Mouse (Mus musculus): ENCODE data around the gene Klk1b11. TPM values are rescaled to one million over a fixed set of nuclear protein-coding genes. Genes with fewer than 3 reads are reported as not detected.
"Not testable (repeated sequence)": the region's sequence is repeated elsewhere in the genome, so short reads cannot be mapped to it uniquely, and the experiment has no call there.

Klk1b11 gene
- polyA plus RNA-seq, 1 experiment from 2014 or later = not detected

DNA sequence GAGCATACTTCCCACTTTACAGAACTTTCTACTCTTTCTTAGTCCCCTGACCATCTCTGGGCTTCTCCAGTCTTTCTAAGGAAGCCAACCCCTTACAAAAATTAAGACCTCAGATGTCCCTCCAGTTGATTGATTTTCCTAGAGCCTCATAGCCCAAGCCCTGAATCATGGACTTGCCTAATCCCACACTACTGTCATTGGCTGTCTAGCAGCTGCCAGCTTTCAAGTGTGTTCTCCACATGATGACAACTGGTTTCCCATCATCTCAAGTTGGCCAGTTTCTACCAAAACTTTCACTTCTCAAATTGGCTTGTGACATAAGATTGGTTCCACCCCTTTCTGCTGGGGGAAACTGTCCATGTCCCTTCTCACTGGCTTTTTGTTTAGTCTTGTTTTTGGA lies 9.2 kb downstream of the Klk1b11 start:
- no peak for ATAC-seq
- H3K27me3 ChIP-seq (ENCODE audit: control insufficient read depth, insufficient read depth, low read depth, low read length) = no peaks in the 10 kb centered on the region

DNA sequence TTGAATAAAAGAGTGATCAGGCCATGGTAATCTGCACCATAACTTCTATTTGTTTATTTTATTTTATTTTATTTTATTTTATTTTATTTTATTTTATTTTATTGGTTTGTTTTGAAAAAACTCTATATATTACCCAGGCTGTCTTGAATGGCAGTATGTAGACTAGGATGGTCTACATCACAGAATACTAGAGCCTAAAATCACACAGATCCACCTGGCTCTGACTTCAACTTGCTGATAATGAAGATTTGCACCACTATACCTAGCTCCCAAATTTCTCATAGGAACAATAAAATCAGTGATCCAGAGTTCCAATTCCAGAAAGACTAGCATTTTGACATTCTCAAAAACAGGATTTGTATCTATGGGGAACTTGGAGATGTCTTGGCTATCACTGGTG lies 16.2 kb downstream of the Klk1b11 start, which contains the start of gene Klk1b26:
Gene Klk1b26, plus strand, starts transcription at position 301 of the 400 bp plus-strand sequence.
- H3K9ac ChIP-seq (ENCODE audit: low read depth, low read length); ATAC-seq; H3K4me3 ChIP-seq (ENCODE audit: low read depth, low read length); H3K4me2 ChIP-seq (ENCODE audit: low read length); H3K4me1 ChIP-seq (ENCODE audit: control insufficient read depth, insufficient read depth, low read length); H3K36me3 ChIP-seq (ENCODE audit: control insufficient read depth, insufficient read depth, low read length); H3K9me3 ChIP-seq (replicated peaks; ENCODE audit: control insufficient read depth, low read length, poor library complexity, severe bottlenecking); H3K27ac ChIP-seq (ENCODE audit: low read length); H3K27me3 ChIP-seq (ENCODE audit: control insufficient read depth, insufficient read depth, low read depth, low read length): not testable (repeated sequence)

More for the DNA sequence above, 9.2 kb downstream of the Klk1b11 start:
- Histone ChIP-seq H3K27ac (ENCODE audit: low read length) (no peak overlapping the region), H3K9me3 (replicated peaks; ENCODE audit: control insufficient read depth, low read length, poor library complexity, severe bottlenecking) (no peaks in the 10 kb centered on the region), H3K4me1 (ENCODE audit: control insufficient read depth, insufficient read depth, low read length) (no peaks in the 10 kb centered on the region), H3K4me3 (ENCODE audit: low read depth, low read length) (no peak overlapping the region), H3K4me2 (ENCODE audit: low read length) (no peak overlapping the region), H3K36me3 (ENCODE audit: control insufficient read depth, insufficient read depth, low read length) (no peaks in the 10 kb centered on the region), H3K9ac (ENCODE audit: low read depth, low read length) (no peak overlapping the region)

- H3K27ac ChIP-seq (ENCODE audit: low read length); H3K27me3 ChIP-seq (ENCODE audit: control insufficient read depth, insufficient read depth, low read depth, low read length); H3K4me2 ChIP-seq (ENCODE audit: low read length); H3K36me3 ChIP-seq (ENCODE audit: control insufficient read depth, insufficient read depth, low read length); H3K9ac ChIP-seq (ENCODE audit: low read depth, low read length); H3K4me1 ChIP-seq (ENCODE audit: control insufficient read depth, insufficient read depth, low read length); H3K4me3 ChIP-seq (ENCODE audit: low read depth, low read length); H3K9me3 ChIP-seq (replicated peaks; ENCODE audit: control insufficient read depth, low read length, poor library complexity, severe bottlenecking); ATAC-seq: not testable (repeated sequence)
- WGBS = 83% methylated on average over 6 of the region's 6 CpGs
Measured at GRCm38 (mm10) chr7:44014666-44015065, 19.0 kb downstream of the Klk1b11 start.

DNA sequence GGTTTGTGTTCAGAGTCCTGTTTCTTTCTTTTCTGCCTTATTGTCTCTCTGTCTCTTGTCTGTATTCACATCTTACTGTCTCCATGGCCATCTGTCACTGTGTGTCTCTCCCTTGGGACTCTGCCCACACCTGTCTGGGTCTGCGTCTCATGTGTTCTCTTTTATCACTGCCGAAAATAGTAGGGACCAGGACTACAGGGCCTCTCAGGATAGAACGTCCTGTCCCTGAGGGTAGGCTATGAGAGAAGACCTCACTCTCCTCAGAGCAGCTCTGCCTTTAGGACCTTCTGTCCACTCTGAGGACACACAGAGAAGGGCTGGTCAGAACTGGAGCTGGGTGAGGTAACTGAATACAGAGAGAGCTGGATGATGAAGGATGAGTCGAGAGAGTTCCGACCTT lies 19.4 kb downstream of the Klk1b11 start:
- no peaks in the 10 kb centered on the region for H3K36me3 ChIP-seq (ENCODE audit: control insufficient read depth, insufficient read depth, low read length)
- no peaks in the 10 kb centered on the region for H3K27me3 ChIP-seq (ENCODE audit: control insufficient read depth, insufficient read depth, low read depth, low read length)
- no peak overlapping the region for H3K4me3 ChIP-seq (ENCODE audit: low read depth, low read length)
- H3K9me3 ChIP-seq (replicated peaks; ENCODE audit: control insufficient read depth, low read length, poor library complexity, severe bottlenecking) = no peaks in the 10 kb centered on the region
- H3K9ac ChIP-seq (ENCODE audit: low read depth, low read length) = no peak overlapping the region
- no peak overlapping the region for H3K27ac ChIP-seq (ENCODE audit: low read length)
- H3K4me1 ChIP-seq (ENCODE audit: control insufficient read depth, insufficient read depth, low read length) = no peaks in the 10 kb centered on the region
- no peak overlapping the region for H3K4me2 ChIP-seq (ENCODE audit: low read length)
- 91% methylated on average over 5 of the region's 5 CpGs for WGBS
- ATAC-seq = no peak

Other genes starting within 250 kb of the Klk1b11 start
- gene Klk12, start 227.0 kb upstream of the Klk1b11 start, polyA plus RNA-seq (2015; fragmentation: Nextera tagmentation; extraction: Ambion mirVana) = not detected in 2 replicates
- gene Klk11, start 221.3 kb upstream of the Klk1b11 start, polyA plus RNA-seq (2015; fragmentation: Nextera tagmentation; extraction: Ambion mirVana) = 0.21 TPM in 1 of 2 replicates, not detected in the other
- 0.13 and 0.25 TPM in 2 replicates for gene Klk10, start 214.8 kb upstream of the Klk1b11 start, polyA plus RNA-seq (2015; fragmentation: Nextera tagmentation; extraction: Ambion mirVana)
- gene Klk9, start 204.0 kb upstream of the Klk1b11 start, polyA plus RNA-seq (2015; fragmentation: Nextera tagmentation; extraction: Ambion mirVana) = 0.13 TPM in 1 of 2 replicates, not detected in the other
- gene Klk8, start 198.3 kb upstream of the Klk1b11 start, polyA plus RNA-seq (2015; fragmentation: Nextera tagmentation; extraction: Ambion mirVana) = 5.7 and 8.6 TPM in 2 replicates
- gene Klk7, start 184.6 kb upstream of the Klk1b11 start, polyA plus RNA-seq (2015; fragmentation: Nextera tagmentation; extraction: Ambion mirVana) = not detected in 2 replicates
- gene Klk6, start 171.4 kb upstream of the Klk1b11 start, polyA plus RNA-seq (2015; fragmentation: Nextera tagmentation; extraction: Ambion mirVana) = not detected in 2 replicates
- not detected in 2 replicates for gene Klk5, start 153.9 kb upstream of the Klk1b11 start, polyA plus RNA-seq (2015; fragmentation: Nextera tagmentation; extraction: Ambion mirVana)
- 0.39 TPM in 1 of 2 replicates, not detected in the other for gene Klk4, start 114.7 kb upstream of the Klk1b11 start, polyA plus RNA-seq (2015; fragmentation: Nextera tagmentation; extraction: Ambion mirVana)
- gene Klk15, start 62.1 kb upstream of the Klk1b11 start, polyA plus RNA-seq (2015; fragmentation: Nextera tagmentation; extraction: Ambion mirVana) = not detected in 2 replicates
- gene Klk1b8, start 45.2 kb upstream of the Klk1b11 start, polyA plus RNA-seq (2015; fragmentation: Nextera tagmentation; extraction: Ambion mirVana) = not detected in 2 replicates
- not detected in 2 replicates for gene Klk1b1, start 29.1 kb upstream of the Klk1b11 start, polyA plus RNA-seq (2015; fragmentation: Nextera tagmentation; extraction: Ambion mirVana)
- gene Klk1b9, start 19.8 kb upstream of the Klk1b11 start, polyA plus RNA-seq (2015; fragmentation: Nextera tagmentation; extraction: Ambion mirVana) = not detected in 2 replicates
- not detected in 2 replicates for gene Klk1b26, start 16.3 kb downstream of the Klk1b11 start, polyA plus RNA-seq (2015; fragmentation: Nextera tagmentation; extraction: Ambion mirVana)
- gene Klk1b27, start 56.4 kb downstream of the Klk1b11 start, polyA plus RNA-seq (2015; fragmentation: Nextera tagmentation; extraction: Ambion mirVana) = not detected in 2 replicates
- not detected in 2 replicates for gene Klk1b21, start 106.5 kb downstream of the Klk1b11 start, polyA plus RNA-seq (2015; fragmentation: Nextera tagmentation; extraction: Ambion mirVana)
- gene Klk1b22, start 116.8 kb downstream of the Klk1b11 start, polyA plus RNA-seq (2015; fragmentation: Nextera tagmentation; extraction: Ambion mirVana) = not detected in 2 replicates
- gene Klk1b16, start 140.9 kb downstream of the Klk1b11 start, polyA plus RNA-seq (2015; fragmentation: Nextera tagmentation; extraction: Ambion mirVana) = not detected in 2 replicates
- not detected in 2 replicates for gene Klk1b24, start 192.4 kb downstream of the Klk1b11 start, polyA plus RNA-seq (2015; fragmentation: Nextera tagmentation; extraction: Ambion mirVana)
- gene Klk1b3, start 202.3 kb downstream of the Klk1b11 start, polyA plus RNA-seq (2015; fragmentation: Nextera tagmentation; extraction: Ambion mirVana) = not detected in 2 replicates
- gene Klk1b4, start 211.6 kb downstream of the Klk1b11 start, polyA plus RNA-seq (2015; fragmentation: Nextera tagmentation; extraction: Ambion mirVana) = not detected in 2 replicates
- gene Klk1b5, start 220.1 kb downstream of the Klk1b11 start, polyA plus RNA-seq (2015; fragmentation: Nextera tagmentation; extraction: Ambion mirVana) = not detected in 2 replicates
- gene Klk1, start 229.5 kb downstream of the Klk1b11 start, polyA plus RNA-seq (2015; fragmentation: Nextera tagmentation; extraction: Ambion mirVana) = not detected in 2 replicates
- not detected in 2 replicates for gene Gm36864, start 240.3 kb downstream of the Klk1b11 start, polyA plus RNA-seq (2015; fragmentation: Nextera tagmentation; extraction: Ambion mirVana)